Mouse (Mus musculus) limb, embryonic 15.5 days (tissue): ENCODE measurements around the gene Mchr1. TPM values are rescaled to one million over a fixed set of nuclear protein-coding genes. Genes with fewer than 3 reads are reported as not detected.
A peak's percentile ranks its signal among the peaks of the same experiment; 100 is the strongest.

ENCODE experiments used
- ATAC-seq: fragments of 200-750 bp; cut with Nextera tagmentation; 2 replicates; pipeline ENCODE4 v1.8.0; 2017; ENCODE audit warnings: low read depth, moderate TSS enrichment; ENCODE audit not compliant: insufficient number of reproducible peaks, low FRiP score, low TSS enrichment
- H3K27ac ChIP-seq: fragments of 300-500 bp; sonication (generic); 2 replicates; pipeline ENCODE4 v1.5.1; 2015; ENCODE audit warnings: moderate library complexity, mild to moderate bottlenecking, inconsistent platforms
- H3K27me3 ChIP-seq: fragments of 300-500 bp; sonication (generic); 2 replicates; pipeline ENCODE4 v1.6.1; 2015; ENCODE audit warnings: inconsistent platforms
- H3K36me3 ChIP-seq: fragments of 300-500 bp; sonication (generic); 2 replicates; pipeline ENCODE4 v1.6.1; 2015; ENCODE audit warnings: inconsistent platforms
- H3K4me1 ChIP-seq: fragments of 300-500 bp; sonication (generic); 2 replicates; pipeline ENCODE4 v1.6.1; 2015; ENCODE audit warnings: inconsistent platforms
- H3K4me2 ChIP-seq: fragments of 300-500 bp; sonication (generic); 2 replicates; pipeline ENCODE4 v1.6.1; 2015; ENCODE audit warnings: mild to moderate bottlenecking, inconsistent platforms
- H3K4me3 ChIP-seq: fragments of 300-500 bp; sonication (generic); 2 replicates; pipeline ENCODE4 v1.5.1; 2015; ENCODE audit warnings: mild to moderate bottlenecking, inconsistent platforms
- H3K9ac ChIP-seq: fragments of 300-500 bp; sonication (generic); 2 replicates; pipeline ENCODE4 v1.6.1; 2015; ENCODE audit warnings: inconsistent platforms
- H3K9me3 ChIP-seq: fragments of 300-500 bp; sonication (generic); 2 replicates; pipeline ENCODE4 v1.6.1; 2016; ENCODE audit warnings: inconsistent platforms
- WGBS: fragments of 180-500 bp; shearing (Covaris S2); methylation state at CpG from one replicate; pipeline ENCODE4 v1.1.7; 2015; 5-methylcytosine and 5-hydroxymethylcytosine counted together
- polyA plus RNA-seq: library from polyadenylated mRNA; unstranded; fragments of >200 nt; fragmentation: Nextera tagmentation; extraction: Ambion mirVana; gene quantifications from 2 replicates; pipeline ENCODE4 v1.2.1, GENCODE M21; 2015

The Mchr1 gene
- polyA plus RNA-seq, 1 experiment from 2014 or later: 1.0 TPM

GRCm38 (mm10) chr15:81253585-81253984, 18.3 kb downstream of the Mchr1 start:
- no peak for ATAC-seq
- Histone ChIP-seq H3K27ac (no peak overlapping the region), H3K9ac (no peak overlapping the region), H3K4me1 (no peaks in the 10 kb centered on the region), H3K36me3 (no peaks in the 10 kb centered on the region), H3K9me3 (no peaks in the 10 kb centered on the region), H3K4me2 (no peak overlapping the region), H3K27me3 (no peaks in the 10 kb centered on the region), H3K4me3 (no peak overlapping the region)
- 78% methylated on average over 2 of the region's 2 CpGs for WGBS

DNA sequence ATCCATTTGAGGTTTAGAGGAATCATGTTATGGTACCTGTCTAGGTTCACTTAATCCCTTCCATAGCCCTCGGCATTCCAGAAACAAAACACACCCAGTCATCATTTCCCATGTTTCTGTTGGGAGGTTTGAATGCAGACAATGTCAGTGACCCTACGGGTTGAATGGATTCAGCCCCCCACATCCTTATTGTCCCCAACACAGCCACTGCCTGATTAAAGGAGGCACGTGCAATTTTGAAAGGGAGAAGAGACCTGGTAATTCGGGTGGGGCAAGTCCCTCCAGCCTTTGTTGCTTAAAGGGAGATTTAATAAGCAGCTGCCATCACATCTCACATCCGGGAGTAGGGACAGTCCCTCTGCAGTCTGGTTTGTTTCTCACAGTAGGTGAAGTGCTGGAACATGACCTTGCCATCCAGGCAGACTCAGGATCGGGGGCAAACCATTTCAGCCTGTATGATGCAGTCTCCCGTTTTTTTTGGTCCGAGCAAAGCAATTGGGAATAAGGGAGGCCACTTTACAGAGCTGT, 18.9 kb downstream of the Mchr1 start:
- no peaks in the 10 kb centered on the region for H3K36me3 ChIP-seq
- H3K9ac ChIP-seq: no peak overlapping the region
- 46% methylated on average over 8 of the region's 8 CpGs for WGBS
- no peak for ATAC-seq
- no peaks in the 10 kb centered on the region for H3K27me3 ChIP-seq
- H3K27ac ChIP-seq: no peak overlapping the region
- H3K4me1 ChIP-seq: no peaks in the 10 kb centered on the region
- H3K4me3 ChIP-seq: no peak overlapping the region
- H3K4me2 ChIP-seq: no peak overlapping the region
- no peaks in the 10 kb centered on the region for H3K9me3 ChIP-seq

GRCm38 (mm10) chr15:81255063-81255462, 19.8 kb downstream of the Mchr1 start:
- Histone ChIP-seq H3K9ac (no peak overlapping the region), H3K4me3 (no peak overlapping the region), H3K4me2 (no peak overlapping the region), H3K27me3 (no peaks in the 10 kb centered on the region), H3K36me3 (no peaks in the 10 kb centered on the region), H3K9me3 (no peaks in the 10 kb centered on the region), H3K27ac (no peak overlapping the region), H3K4me1 (no peaks in the 10 kb centered on the region)
- no peak for ATAC-seq
- 50% methylated on average over 6 of the region's 6 CpGs for WGBS

DNA sequence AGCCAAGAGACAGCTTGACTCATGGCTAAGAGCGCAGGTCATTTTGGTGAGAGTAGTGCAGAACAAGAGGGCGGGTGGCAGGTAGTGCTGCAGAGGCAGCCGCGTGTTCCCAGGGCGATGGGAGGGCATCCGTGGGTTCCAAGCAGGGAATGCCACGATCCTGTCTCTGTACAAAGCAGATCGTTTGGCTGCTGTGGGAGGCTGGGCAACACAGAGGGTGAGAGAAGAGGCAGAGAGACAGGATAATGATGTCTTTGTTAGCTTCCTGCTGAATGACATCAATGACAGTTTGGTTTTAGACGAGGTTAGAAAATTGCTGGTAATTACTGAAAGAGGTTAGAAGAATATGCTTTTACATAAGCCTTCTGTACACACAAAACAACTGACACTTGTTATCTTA, 23.0 kb downstream of the Mchr1 start:
- Histone ChIP-seq H3K27me3 (no peaks in the 10 kb centered on the region), H3K4me1 (no peaks in the 10 kb centered on the region), H3K4me3 (no peak overlapping the region), H3K9ac (no peak overlapping the region), H3K9me3 (no peaks in the 10 kb centered on the region), H3K36me3 (no peaks in the 10 kb centered on the region), H3K27ac (no peak overlapping the region), H3K4me2 (no peak overlapping the region)
- 62% methylated on average over 9 of the region's 9 CpGs for WGBS
- ATAC-seq: no peak

DNA sequence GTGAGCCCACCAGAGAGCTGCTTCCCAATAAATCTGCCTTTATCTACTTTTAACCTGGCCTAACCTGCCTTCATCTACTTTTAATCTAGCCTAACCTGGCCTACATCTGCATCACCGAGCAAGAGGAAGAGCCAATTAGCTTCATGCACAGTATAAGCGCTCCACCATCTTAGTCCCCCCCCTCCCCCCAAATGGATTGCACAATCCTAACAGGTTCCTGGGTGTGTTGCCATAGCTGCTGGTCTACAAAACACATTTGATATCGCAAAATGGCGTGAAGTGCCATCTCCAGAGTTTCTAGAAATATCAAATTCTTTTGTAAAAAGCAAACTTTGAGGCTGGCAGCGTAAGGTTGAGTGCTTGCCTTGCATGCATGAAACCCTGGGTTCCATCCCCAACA, 24.0 kb downstream of the Mchr1 start:
- Histone ChIP-seq H3K4me2 (no peak overlapping the region), H3K4me3 (no peak overlapping the region), H3K4me1 (peaks cover under 1% of the 10 kb centered on the region; the same call in 1 of the 2 replicates), H3K36me3 (no peaks in the 10 kb centered on the region), H3K9ac (no peak overlapping the region), H3K27ac (no peak overlapping the region), H3K27me3 (no peaks in the 10 kb centered on the region), H3K9me3 (no peaks in the 10 kb centered on the region)
- WGBS: 88% methylated on average over 5 of the region's 5 CpGs
- no peak for ATAC-seq

- Histone ChIP-seq H3K4me2 (no peak overlapping the region), H3K27me3 (no peaks in the 10 kb centered on the region), H3K9me3 (no peaks in the 10 kb centered on the region), H3K4me3 (no peak overlapping the region), H3K4me1 (peaks cover 4% of the 10 kb centered on the region; the same call in 1 of the 2 replicates), H3K36me3 (no peaks in the 10 kb centered on the region), H3K9ac (no peak overlapping the region), H3K27ac (no peak overlapping the region)
- no peak for ATAC-seq
- WGBS: 79% methylated on average over 9 of the region's 9 CpGs
Measured at GRCm38 (mm10) chr15:81260208-81260607, 24.9 kb downstream of the Mchr1 start.

GRCm38 (mm10) chr15:81264392-81265095, 29.2 kb downstream of the Mchr1 start:
- Histone ChIP-seq H3K4me3 (no peak overlapping the region), H3K9ac (no peak overlapping the region), H3K27me3 (no peaks in the 10 kb centered on the region), H3K36me3 (no peaks in the 10 kb centered on the region), H3K27ac (no peak overlapping the region), H3K9me3 (no peaks in the 10 kb centered on the region), H3K4me1 (peaks cover 4% of the 10 kb centered on the region; the same call in 1 of the 2 replicates), H3K4me2 (no peak overlapping the region)
- peak; percentile 52; the same call in 1 of the 2 replicates for ATAC-seq
- WGBS: 40% methylated on average over 16 of the region's 16 CpGs

- H3K4me2 ChIP-seq: no peak overlapping the region
- H3K27ac ChIP-seq: no peak overlapping the region
- 79% methylated on average over 2 of the region's 2 CpGs for WGBS
- no peaks in the 10 kb centered on the region for H3K9me3 ChIP-seq
- H3K9ac ChIP-seq: no peak overlapping the region
- no peaks in the 10 kb centered on the region for H3K36me3 ChIP-seq
- no peaks in the 10 kb centered on the region for H3K27me3 ChIP-seq
- no peak overlapping the region for H3K4me3 ChIP-seq
- peaks cover 7% of the 10 kb centered on the region for H3K4me1 ChIP-seq
- no peak for ATAC-seq
Measured at GRCm38 (mm10) chr15:81267416-81267815, 32.1 kb downstream of the Mchr1 start.

GRCm38 (mm10) chr15:81272305-81273053, 37.2 kb downstream of the Mchr1 start:
- ATAC-seq: no peak
- 15% methylated on average over 13 of the region's 13 CpGs for WGBS
- Histone ChIP-seq H3K4me2 (no peak overlapping the region), H3K27me3 (no peaks in the 10 kb centered on the region), H3K9me3 (no peaks in the 10 kb centered on the region), H3K9ac (no peak overlapping the region), H3K4me3 (no peak overlapping the region; the same call in 1 of the 2 replicates), H3K4me1 (peaks cover 11% of the 10 kb centered on the region), H3K27ac (no peak overlapping the region), H3K36me3 (no peaks in the 10 kb centered on the region)

DNA sequence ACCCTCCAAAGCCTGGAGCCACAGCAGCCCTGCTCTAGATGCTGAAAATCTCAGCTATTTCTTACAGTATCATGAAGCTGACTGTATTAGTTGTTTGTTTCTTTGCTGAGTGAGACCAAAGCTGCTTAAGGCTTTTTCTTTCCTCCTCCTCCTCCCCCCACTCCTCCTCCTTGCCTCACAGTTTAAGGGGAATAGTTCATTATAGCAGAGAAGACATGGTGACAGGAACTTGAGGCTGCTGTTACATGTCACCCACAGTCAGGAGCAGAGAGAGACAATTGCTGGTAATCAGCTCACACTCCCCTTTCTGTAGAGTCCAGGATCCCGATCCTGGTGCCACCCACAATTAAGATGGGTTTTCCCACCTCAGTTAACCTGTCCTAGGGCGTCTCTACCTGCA, 38.1 kb downstream of the Mchr1 start:
- Histone ChIP-seq H3K27ac (no peak overlapping the region), H3K9ac (no peak overlapping the region), H3K4me2 (no peak overlapping the region), H3K27me3 (no peaks in the 10 kb centered on the region), H3K36me3 (no peaks in the 10 kb centered on the region), H3K9me3 (no peaks in the 10 kb centered on the region), H3K4me1 (peaks cover 18% of the 10 kb centered on the region), H3K4me3 (no peak overlapping the region)
- ATAC-seq: no peak
- 52% methylated on average over 2 of the region's 2 CpGs for WGBS

- no peaks in the 10 kb centered on the region for H3K27me3 ChIP-seq
- H3K36me3 ChIP-seq: no peaks in the 10 kb centered on the region
- H3K9ac ChIP-seq: no peak overlapping the region
- H3K27ac ChIP-seq: no peak overlapping the region
- WGBS: 15% methylated on average over 11 of the region's 11 CpGs
- H3K4me3 ChIP-seq: no peak overlapping the region
- no peak for ATAC-seq
- peaks cover 13% of the 10 kb centered on the region for H3K4me1 ChIP-seq
- no peaks in the 10 kb centered on the region for H3K9me3 ChIP-seq
- H3K4me2 ChIP-seq: no peak overlapping the region
Measured at GRCm38 (mm10) chr15:81277928-81278327, 42.6 kb downstream of the Mchr1 start.

GRCm38 (mm10) chr15:81278699-81279098, 43.4 kb downstream of the Mchr1 start:
- Histone ChIP-seq H3K9me3 (no peaks in the 10 kb centered on the region), H3K27ac (no peak overlapping the region), H3K4me3 (no peak overlapping the region), H3K4me1 (peaks cover 12% of the 10 kb centered on the region), H3K27me3 (no peaks in the 10 kb centered on the region), H3K9ac (no peak overlapping the region), H3K4me2 (no peak overlapping the region), H3K36me3 (no peaks in the 10 kb centered on the region)
- ATAC-seq: no peak
- WGBS: 73% methylated on average over 6 of the region's 6 CpGs
